In genomic region chr6:9133589-9134279, GRCm38 (mm10) we compare ENCODE assay signal across 23 mouse cellular contexts.
"Had no signal": no experiment of that assay in that cellular context is flagged by ENCODE, and none has a peak within 500 bp of the region (broad histone marks: within the 10 kb centered on the region; RNA-seq: fewer than 3 reads in every experiment).

No protein-coding gene starts in this region.

- H3K9ac ChIP-seq: limb, embryonic 13.5 days; liver, embryonic 12.5 days; liver, embryonic 15.5 days; lung, embryonic 15.5 days; midbrain, embryonic 12.5 days; neural tube, embryonic 13.5 days; stomach, embryonic 15.5 days had no signal

- H3K9me3 ChIP-seq: limb, embryonic 10.5 days; limb, embryonic 13.5 days; liver, embryonic 12.5 days; liver, embryonic 15.5 days; lung, embryonic 15.5 days; megakaryocyte, embryonic 14.5 days; midbrain, embryonic 12.5 days; neural tube, embryonic 13.5 days; stomach, embryonic 15.5 days had no signal

- H3K27ac ChIP-seq: kidney, postnatal 0 days; layer of hippocampus, adult 2 months; limb, embryonic 10.5 days; limb, embryonic 13.5 days; liver, embryonic 12.5 days; liver, embryonic 15.5 days; lung, embryonic 15.5 days; midbrain, embryonic 12.5 days; neural tube, embryonic 13.5 days; stomach, embryonic 15.5 days had no signal

- H3K27me3 ChIP-seq: limb, embryonic 13.5 days; liver, embryonic 12.5 days; liver, embryonic 15.5 days; lung, embryonic 15.5 days; megakaryocyte, embryonic 14.5 days; midbrain, embryonic 12.5 days; neural tube, embryonic 13.5 days; stomach, embryonic 15.5 days had no signal

- H3K4me1 ChIP-seq: limb, embryonic 10.5 days; limb, embryonic 13.5 days; liver, embryonic 12.5 days; liver, embryonic 15.5 days; lung, embryonic 15.5 days; megakaryocyte, embryonic 14.5 days; midbrain, embryonic 12.5 days; neural tube, embryonic 13.5 days; stomach, embryonic 15.5 days had no signal

- ATAC-seq: liver, embryonic 12.5 days had no signal

- H3K4me2 ChIP-seq: limb, embryonic 13.5 days; liver, embryonic 12.5 days; liver, embryonic 15.5 days; lung, embryonic 15.5 days; midbrain, embryonic 12.5 days; neural tube, embryonic 13.5 days; stomach, embryonic 15.5 days had no signal

- H3K4me3 ChIP-seq: layer of hippocampus, adult 2 months; limb, embryonic 10.5 days; limb, embryonic 13.5 days; liver, embryonic 12.5 days; liver, embryonic 15.5 days; lung, embryonic 15.5 days; megakaryocyte, embryonic 14.5 days; midbrain, embryonic 12.5 days; myocyte; neural tube, embryonic 13.5 days; stomach, embryonic 15.5 days had no signal

- H3K36me3 ChIP-seq: limb, embryonic 10.5 days; limb, embryonic 13.5 days; liver, embryonic 12.5 days; liver, embryonic 15.5 days; lung, embryonic 15.5 days; midbrain, embryonic 12.5 days; neural tube, embryonic 13.5 days; stomach, embryonic 15.5 days had no signal

- DNase-seq: kidney, adult 2 months; kidney, postnatal 25 days; layer of hippocampus, adult 9-11 months; liver; lung, adult 18-20 months; lung, postnatal 10 days; lung, postnatal 36 days; retina, postnatal 1 day; right cerebral cortex, postnatal 25 days; spleen, adult 18-20 months; thymus, postnatal 25 days had no signal
